Mouse (Mus musculus): ENCODE measurements around the gene Moxd2.

Gene Moxd2

GRCm38 (mm10) chr6:40887394-40887793 is at the start of gene Moxd2:
Moxd2 (minus strand) TSS chr6:40887494.
- no peak for DNase-seq (ENCODE audit: low read depth, low spot score)

GRCm38 (mm10) chr6:40919954-40920353 is 32.7 kb upstream of the Moxd2 start:
- DNase-seq (ENCODE audit: low read depth, low spot score) = no peak

- DNase-seq (ENCODE audit: low read depth, low spot score) = no peak
These were observed 13.0 kb upstream of the Moxd2 start, which contains the start of gene Prss58 for GRCm38 (mm10) chr6:40900287-40900686. Prss58 (minus strand) TSS chr6:40900387.

- DNase-seq (ENCODE audit: low read depth, low spot score) = no peak
These were observed 7.4 kb upstream of the Moxd2 start for GRCm38 (mm10) chr6:40894716-40895115.

- peak; percentile 43 for DNase-seq (ENCODE audit: low read depth, low spot score)
These were observed 6.3 kb upstream of the Moxd2 start for GRCm38 (mm10) chr6:40893577-40893976.

- no peak for DNase-seq (ENCODE audit: low read depth, low spot score)
These were observed 4.5 kb upstream of the Moxd2 start for GRCm38 (mm10) chr6:40891754-40892153.

GRCm38 (mm10) chr6:40890973-40891372 is 3.7 kb upstream of the Moxd2 start:
- DNase-seq (ENCODE audit: low read depth, low spot score) = no peak

- no peak for DNase-seq (ENCODE audit: low read depth, low spot score)
These were observed 42.0 kb downstream of the Moxd2 start for GRCm38 (mm10) chr6:40845283-40845682.
